9 mouse cellular contexts compared by ENCODE assay signal in the genomic region with DNA sequence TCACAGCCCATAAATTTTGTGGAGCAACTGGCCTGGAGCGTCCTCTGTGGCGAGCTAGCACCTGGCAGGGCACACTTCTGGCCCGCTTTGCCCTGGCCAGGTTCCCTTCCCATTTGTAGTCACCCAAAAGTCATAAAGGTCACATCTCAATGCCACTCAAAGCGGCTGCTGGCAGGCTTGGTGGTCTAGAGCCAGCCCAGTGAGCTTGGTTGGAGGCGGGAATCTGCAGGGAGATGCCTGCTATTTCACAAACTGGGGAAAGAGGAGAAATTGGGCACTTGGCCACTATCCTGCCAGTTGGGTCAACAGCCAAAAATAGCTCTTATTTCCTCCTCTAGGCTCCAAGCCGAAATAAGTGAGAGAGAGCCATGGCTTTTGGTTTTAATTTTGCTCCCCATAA. TPM values are rescaled to one million over a fixed set of nuclear protein-coding genes. Genes with fewer than 3 reads are reported as not detected.
DNase-seq lines count a peak whose midpoint lies in the region; ATAC-seq and TF ChIP-seq lines count a peak whose summit lies in the region.
"Had no signal": no experiment of that assay in that cellular context is flagged by ENCODE, and none has a peak within 500 bp of the region (broad histone marks: within the 10 kb centered on the region; RNA-seq: fewer than 3 reads in every experiment).

No protein-coding gene starts in this region.

- no peak for DNase-seq in intestine, embryonic 14.5 days (ENCODE audit: low spot score)
- DNase-seq in cerebellum, adult 2 months = peak; percentile 75 to 83
- peak; percentile 31 for DNase-seq in gonadal fat pad, adult 2 months (ENCODE audit: low read depth)
- peak; percentile 6 for DNase-seq in kidney, postnatal 14 days
- peak; percentile 33 for DNase-seq in skeletal muscle tissue, adult 2 months (ENCODE audit: low read depth, low spot score)

- peaks cover 25% of the 10 kb centered on the region for H3K4me1 ChIP-seq in intestine, embryonic 14.5 days (replicated peaks; ENCODE audit: control insufficient read depth, insufficient read depth, low read length)
- 0 out of 2 replicates have a peak, but pooled peaks cover 3% of the 10 kb centered on the region for H3K4me1 ChIP-seq in intestine, postnatal 0 days (replicated peaks; ENCODE audit: control insufficient read depth, insufficient read depth, low read length)
- peaks cover 10% of the 10 kb centered on the region for H3K4me1 ChIP-seq in cerebellum, adult 2 months (ENCODE audit: control insufficient read depth, insufficient read depth, low read length)

- TF ChIP-seq POLR2A in cerebellum, adult 2 months (IDR thresholded peaks at IDR 0.05; ENCODE audit: borderline replicate concordance, insufficient read depth, low read length) = no peak

- no peak for ATAC-seq in intestine, embryonic 14.5 days (replicated peaks; ENCODE audit: low FRiP score, low TSS enrichment, low read depth)
- ATAC-seq in intestine, postnatal 0 days = no peak
- ATAC-seq in erythroid progenitor cell, adult 5-6 weeks (replicated peaks; ENCODE audit: low FRiP score, poor library complexity, severe bottlenecking) = no peak
- no peak for ATAC-seq in CD4-positive, CD25-positive, alpha-beta regulatory T cell, adult 4 months

- no peak for TF ChIP-seq CTCF in intestine, postnatal 0 days (IDR thresholded peaks at IDR 0.05; ENCODE audit: low read depth)
- no peak for TF ChIP-seq CTCF in cerebellum, adult 2 months (IDR thresholded peaks at IDR 0.05; ENCODE audit: borderline replicate concordance, insufficient read depth, low read depth, low read length)

- 51% methylated on average over 6 of the region's 6 CpGs for WGBS in intestine, embryonic 14.5 days
- WGBS in intestine, postnatal 0 days = 62% methylated on average over 6 of the region's 6 CpGs
- WGBS in cerebellum, adult 2 months = 5% methylated on average over 6 of the region's 6 CpGs

- no peak overlapping the region for H3K4me2 ChIP-seq in intestine, embryonic 14.5 days (ENCODE audit: low read length)
- no peak overlapping the region for H3K4me2 ChIP-seq in intestine, postnatal 0 days (replicated peaks; ENCODE audit: low read depth)

- H3K27ac ChIP-seq in intestine, embryonic 14.5 days (ENCODE audit: low read depth) = peak overlapping the region; percentile 77
- no peak overlapping the region for H3K27ac ChIP-seq in intestine, postnatal 0 days (ENCODE audit: low read depth, low read length)
- H3K27ac ChIP-seq in cerebellum, adult 2 months (ENCODE audit: insufficient read depth, low read length) = no peak overlapping the region

- 0 out of 2 replicates have a peak, but pooled peaks cover 3% of the 10 kb centered on the region for H3K9me3 ChIP-seq in intestine, embryonic 14.5 days (ENCODE audit: control insufficient read depth, low read length)
- H3K9me3 ChIP-seq in intestine, postnatal 0 days (ENCODE audit: control insufficient read depth) = no peaks in the 10 kb centered on the region

- H3K9ac ChIP-seq in intestine, embryonic 14.5 days (ENCODE audit: low read length) = no peak overlapping the region
- no peak overlapping the region for H3K9ac ChIP-seq in intestine, postnatal 0 days (ENCODE audit: low read depth, low read length)

- H3K27me3 ChIP-seq in intestine, embryonic 14.5 days (replicated peaks; ENCODE audit: control insufficient read depth, insufficient read depth, low read length) = no peaks in the 10 kb centered on the region
- no peaks in the 10 kb centered on the region for H3K27me3 ChIP-seq in intestine, postnatal 0 days (replicated peaks; ENCODE audit: control insufficient read depth, insufficient read depth, low read length)
- H3K27me3 ChIP-seq in cerebellum, adult 2 months (ENCODE audit: control insufficient read depth, insufficient read depth, low read length) = no peaks in the 10 kb centered on the region

- H3K36me3 ChIP-seq in intestine, embryonic 14.5 days (ENCODE audit: control insufficient read depth, insufficient read depth, low read length) = peaks cover 52% of the 10 kb centered on the region
- no peaks in the 10 kb centered on the region for H3K36me3 ChIP-seq in intestine, postnatal 0 days (ENCODE audit: control insufficient read depth, insufficient read depth)

- H3K4me3 ChIP-seq in intestine, embryonic 14.5 days (ENCODE audit: low read depth, low read length) = no peak overlapping the region
- H3K4me3 ChIP-seq in intestine, postnatal 0 days (ENCODE audit: low read depth, low read length) = no peak overlapping the region
- no peak overlapping the region for H3K4me3 ChIP-seq in cerebellum, adult 2 months (replicated peaks; ENCODE audit: insufficient read depth, low read depth, low read length)

RNA-seq across cellular contexts. Expression of a gene that starts 4.4 kb away (rescaled TPM):
- polyA plus RNA-seq in intestine, embryonic 14.5 days (2014; fragmentation: Nextera tagmentation; extraction: Ambion mirVana) = 1.9 TPM in 2 replicates
- polyA plus RNA-seq in intestine, postnatal 0 days (2015; fragmentation: Nextera tagmentation; extraction: Ambion mirVana) = 0.08 and 0.17 TPM in 2 replicates
- 0.40 and 0.67 TPM in 2 replicates for polyA plus RNA-seq in cerebellum, adult 2 months (2012; rRNA removed)
- polyA plus RNA-seq in gonadal fat pad, adult 2 months (2012; rRNA removed) = not detected in 2 replicates
- total RNA-seq in erythroid progenitor cell, adult 5-6 weeks (2015; ENCODE audit: low replicate concordance) = not detected in 2 replicates
- total RNA-seq in erythroid progenitor cell, adult 5-6 weeks (2017; ENCODE audit: low replicate concordance) = not detected in 2 replicates
- polyA plus RNA-seq in CD4-positive, CD25-positive, alpha-beta regulatory T cell, adult 4 months (2017; shearing (Covaris generic)) = not detected
- total RNA-seq: gastrocnemius, adult 8-10 months had no signal
